Mouse (Mus musculus) left cerebral cortex, postnatal 10 days (tissue): ENCODE data around the gene Phex. TPM values are rescaled to one million over a fixed set of nuclear protein-coding genes. Genes with fewer than 3 reads are reported as not detected.

Experiments used
- microRNA-seq: library from miRNA; unstranded; fragments of <30 nt; microRNA quantifications from one replicate; pipeline ENCODE4 v1.2.0, GENCODE M21; 2022
- total RNA-seq, 2 experiments: library from RNA; stranded (reverse); gene quantifications; 2 replicates each; pipeline ENCODE4 v1.2.3; 2021

Phex gene
- total RNA-seq, 2 experiments from 2014 or later = 0.69 to 1.1 TPM

Small RNA genes within 50 kb of the gene (microRNA-seq; reads per million reads assigned to microRNA genes)
- gene Gm23798 = not detected

Other genes with a start within 250 kb of the Phex start
- 10 to 100 TPM; 88.7 to 91.8 TPM for gene Sms, start 77.0 kb upstream of the Phex start, total RNA-seq
- gene Yy2, start 153.7 kb upstream of the Phex start, total RNA-seq = under 1 TPM in 1 of 2 experiments, not detected in 1; 0.24 TPM
- 10 to 100 TPM; 34.5 to 40.8 TPM for gene Mbtps2, start 183.4 kb upstream of the Phex start, total RNA-seq